Mouse (Mus musculus) stomach, embryonic 14.5 days (tissue): ENCODE measurements around the gene Dock8. TPM values are rescaled to one million over a fixed set of nuclear protein-coding genes. Genes with fewer than 3 reads are reported as not detected.

Experiments used
- ATAC-seq: fragments of 200-750 bp; cut with Nextera tagmentation; 2 replicates; pipeline ENCODE4 v1.8.0; 2017; ENCODE audit warnings: low read depth, moderate TSS enrichment; ENCODE audit not compliant: insufficient number of reproducible peaks, insufficient read depth, low FRiP score
- H3K27ac ChIP-seq: fragments of 300-500 bp; sonication (generic); 2 replicates; pipeline ENCODE4 v1.5.1; 2014; ENCODE audit warnings: mild to moderate bottlenecking, low read length, moderate library complexity, mixed read lengths
- H3K27me3 ChIP-seq: fragments of 300-500 bp; sonication (generic); 2 replicates; pipeline ENCODE4 v1.6.1; 2014; ENCODE audit warnings: low read length, control low read depth, mixed read lengths; ENCODE audit not compliant: control insufficient read depth, insufficient read depth
- H3K36me3 ChIP-seq: fragments of 300-500 bp; sonication (generic); 2 replicates; pipeline ENCODE4 v1.6.1; 2014; ENCODE audit warnings: mild to moderate bottlenecking, control low read depth, low read length, moderate library complexity, mixed read lengths; ENCODE audit not compliant: control insufficient read depth, insufficient read depth
- H3K4me1 ChIP-seq: fragments of 300-500 bp; sonication (generic); 2 replicates; pipeline ENCODE4 v1.6.1; 2014; ENCODE audit warnings: low read length, control low read depth, mixed read lengths; ENCODE audit not compliant: control insufficient read depth, insufficient read depth
- H3K4me2 ChIP-seq: fragments of 300-500 bp; sonication (generic); replicated peaks from 2 replicates; pipeline ENCODE4 v1.6.1; 2014; ENCODE audit warnings: low read depth, low read length, control low read depth
- H3K4me3 ChIP-seq: fragments of 300-500 bp; sonication (generic); 2 replicates; pipeline ENCODE4 v1.5.1; 2014; ENCODE audit warnings: low read depth, low read length, control low read depth
- H3K9ac ChIP-seq: fragments of 300-500 bp; sonication (generic); replicated peaks from 2 replicates; pipeline ENCODE4 v1.6.1; 2014; ENCODE audit warnings: low read depth, mild to moderate bottlenecking, control low read depth, low read length, moderate library complexity, mixed read lengths
- H3K9me3 ChIP-seq: fragments of 300-500 bp; sonication (generic); 2 replicates; pipeline ENCODE4 v1.6.1; 2016; ENCODE audit warnings: low read depth, low read length, control low read depth; ENCODE audit not compliant: control insufficient read depth
- WGBS: fragments of 180-500 bp; shearing (Covaris S2); extraction: QIAGEN DNeasy Blood & Tissue Kit; methylation state at CpG from one replicate; pipeline ENCODE4 v1.1.7; 2014; 5-methylcytosine and 5-hydroxymethylcytosine counted together
- polyA plus RNA-seq: library from polyadenylated mRNA; unstranded; fragments of >200 nt; fragmentation: Nextera tagmentation; extraction: Ambion mirVana; gene quantifications from 2 replicates; pipeline ENCODE4 v1.2.1, GENCODE M21; 2014

Dock8 gene
- polyA plus RNA-seq, 1 experiment from 2014 or later, result 10.7 TPM

DNA sequence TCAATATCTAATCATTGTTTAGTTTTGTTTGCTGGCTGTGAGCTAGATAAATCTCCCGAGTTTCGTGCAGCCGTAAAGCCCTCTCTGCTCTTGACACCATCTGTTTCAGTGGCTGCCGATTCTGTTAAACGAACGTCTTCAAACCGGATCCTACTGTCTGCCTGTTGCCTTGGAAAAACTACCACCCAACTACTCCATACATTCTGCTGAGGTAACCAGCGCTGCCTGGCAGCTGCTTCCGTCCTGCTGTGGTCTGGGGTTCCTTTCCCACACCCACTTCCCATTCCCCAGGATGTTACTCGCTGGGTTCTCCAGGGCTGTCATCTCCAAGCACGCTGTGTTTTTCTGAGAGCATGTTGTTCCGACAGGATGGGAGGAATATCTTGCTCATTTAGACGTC, 123.7 kb downstream of the Dock8 start:
- no peak overlapping the region for H3K9ac ChIP-seq
- 37% methylated on average over 13 of the region's 13 CpGs for WGBS
- H3K27me3 ChIP-seq, result no peaks in the 10 kb centered on the region
- H3K4me2 ChIP-seq, result no peak overlapping the region; the same call in 1 of the 2 replicates
- no peak overlapping the region for H3K27ac ChIP-seq
- H3K36me3 ChIP-seq, result no peaks in the 10 kb centered on the region
- no peaks in the 10 kb centered on the region for H3K4me1 ChIP-seq
- no peaks in the 10 kb centered on the region for H3K9me3 ChIP-seq
- H3K4me3 ChIP-seq, result no peak overlapping the region
- no peak for ATAC-seq

- no peak for ATAC-seq
- Histone ChIP-seq H3K4me2 (no peak overlapping the region), H3K9ac (no peak overlapping the region), H3K36me3 (no peaks in the 10 kb centered on the region), H3K27me3 (no peaks in the 10 kb centered on the region), H3K4me1 (no peaks in the 10 kb centered on the region), H3K9me3 (no peaks in the 10 kb centered on the region), H3K27ac (no peak overlapping the region), H3K4me3 (no peak overlapping the region)
- 75% methylated on average over 5 of the region's 5 CpGs for WGBS
Observed at GRCm38 (mm10) chr19:25123461-25123860, 124.1 kb downstream of the Dock8 start.

DNA sequence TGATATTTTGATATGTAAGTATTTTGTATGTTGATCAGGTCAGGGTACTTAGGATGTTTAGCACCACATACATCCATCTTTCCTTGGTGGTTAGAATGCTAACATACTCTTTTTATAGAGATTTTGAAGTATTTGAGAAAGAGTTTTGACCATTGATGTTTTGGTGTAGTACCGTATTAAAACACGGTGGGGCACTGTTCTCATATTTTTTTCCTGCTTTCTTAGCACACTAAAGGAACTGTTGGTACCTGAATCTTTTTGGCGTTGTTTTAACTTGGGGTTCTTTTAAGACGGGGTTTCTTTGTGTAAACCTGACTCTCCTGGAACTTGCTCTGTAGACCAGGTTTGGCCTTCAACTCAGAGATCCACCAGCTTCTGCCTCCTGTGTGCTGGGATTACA, 133.0 kb downstream of the Dock8 start:
- no peaks in the 10 kb centered on the region for H3K27me3 ChIP-seq
- H3K4me2 ChIP-seq, result no peak overlapping the region
- H3K9me3 ChIP-seq, result no peaks in the 10 kb centered on the region
- H3K27ac ChIP-seq, result no peak overlapping the region
- WGBS, result 12% methylated on average over 4 of the region's 4 CpGs
- H3K4me3 ChIP-seq, result no peak overlapping the region
- H3K36me3 ChIP-seq, result no peaks in the 10 kb centered on the region
- no peaks in the 10 kb centered on the region for H3K4me1 ChIP-seq
- ATAC-seq, result no peak
- H3K9ac ChIP-seq, result no peak overlapping the region

DNA sequence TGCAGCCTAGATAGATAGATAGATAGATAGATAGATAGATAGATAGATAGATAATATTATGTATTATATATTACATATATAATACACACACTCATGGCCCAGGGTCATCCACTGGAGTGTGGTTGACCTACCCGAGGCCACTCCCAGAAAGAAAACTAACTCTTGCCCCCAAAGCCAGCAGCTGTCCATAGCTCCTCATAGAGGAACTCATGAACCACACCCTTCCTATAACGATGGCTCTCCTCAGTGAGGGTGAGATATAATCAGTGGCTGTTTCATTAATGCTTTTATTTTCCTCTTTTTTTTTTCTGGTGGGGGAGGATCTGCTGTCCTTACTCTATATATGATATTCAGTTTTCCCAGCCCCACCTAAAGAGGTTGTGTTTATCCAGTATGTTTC, 134.6 kb downstream of the Dock8 start:
- Histone ChIP-seq H3K27me3 (no peaks in the 10 kb centered on the region), H3K9me3 (no peaks in the 10 kb centered on the region), H3K36me3 (no peaks in the 10 kb centered on the region), H3K4me1 (no peaks in the 10 kb centered on the region), H3K4me3 (no peak overlapping the region), H3K9ac (no peak overlapping the region), H3K4me2 (no peak overlapping the region), H3K27ac (no peak overlapping the region)
- WGBS, result 67% methylated on average over 2 of the region's 2 CpGs
- ATAC-seq, result no peak

- Histone ChIP-seq H3K4me2 (no peak overlapping the region), H3K4me3 (no peak overlapping the region), H3K4me1 (no peaks in the 10 kb centered on the region), H3K27ac (no peak overlapping the region), H3K9ac (no peak overlapping the region), H3K9me3 (no peaks in the 10 kb centered on the region), H3K27me3 (no peaks in the 10 kb centered on the region), H3K36me3 (no peaks in the 10 kb centered on the region)
- no peak for ATAC-seq
- 60% methylated on average over 1 of the region's 1 CpGs for WGBS
Observed at GRCm38 (mm10) chr19:25136171-25136570, 136.8 kb downstream of the Dock8 start.

GRCm38 (mm10) chr19:25137907-25138820, 138.8 kb downstream of the Dock8 start:
- Histone ChIP-seq H3K4me2 (no peak overlapping the region), H3K4me3 (no peak overlapping the region), H3K9ac (no peak overlapping the region), H3K4me1 (no peaks in the 10 kb centered on the region), H3K36me3 (no peaks in the 10 kb centered on the region), H3K27ac (no peak overlapping the region), H3K9me3 (no peaks in the 10 kb centered on the region), H3K27me3 (no peaks in the 10 kb centered on the region)
- ATAC-seq, result no peak
- WGBS, result 79% methylated on average over 16 of the region's 16 CpGs

GRCm38 (mm10) chr19:25144110-25145028, 145.0 kb downstream of the Dock8 start:
- H3K9ac ChIP-seq, result no peak overlapping the region
- H3K27me3 ChIP-seq, result no peaks in the 10 kb centered on the region
- H3K9me3 ChIP-seq, result no peaks in the 10 kb centered on the region
- 51% methylated on average over 17 of the region's 17 CpGs for WGBS
- H3K4me2 ChIP-seq, result no peak overlapping the region
- no peaks in the 10 kb centered on the region for H3K4me1 ChIP-seq
- H3K27ac ChIP-seq, result no peak overlapping the region
- ATAC-seq, result no peak
- H3K4me3 ChIP-seq, result no peak overlapping the region
- H3K36me3 ChIP-seq, result no peaks in the 10 kb centered on the region

DNA sequence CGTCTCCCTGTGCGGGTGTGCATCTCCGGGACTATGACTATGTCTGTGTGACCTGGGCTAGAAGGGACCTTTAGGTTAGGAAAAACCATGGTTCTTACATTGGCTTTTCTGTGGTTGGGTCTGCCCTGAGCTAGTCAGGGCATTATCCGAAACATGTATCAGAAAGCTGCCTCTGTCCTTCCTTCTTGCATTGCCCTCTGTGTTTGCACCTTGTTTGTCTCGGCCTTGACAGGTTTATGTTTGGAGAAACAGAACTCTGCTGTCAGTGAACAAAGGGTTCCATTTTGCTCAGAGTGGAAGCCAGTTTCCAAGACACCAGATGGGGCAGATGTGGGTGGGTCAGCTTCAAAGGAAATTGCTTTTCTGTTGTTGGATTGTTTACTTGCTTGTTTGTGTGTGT, 145.8 kb downstream of the Dock8 start:
- no peak for ATAC-seq
- Histone ChIP-seq H3K27me3 (no peaks in the 10 kb centered on the region), H3K9ac (no peak overlapping the region), H3K4me3 (no peak overlapping the region), H3K9me3 (no peaks in the 10 kb centered on the region), H3K36me3 (no peaks in the 10 kb centered on the region), H3K4me2 (no peak overlapping the region), H3K4me1 (no peaks in the 10 kb centered on the region), H3K27ac (no peak overlapping the region)
- 64% methylated on average over 5 of the region's 5 CpGs for WGBS
